Mouse (Mus musculus): ENCODE results near the gene Tle3.
A peak's percentile ranks its signal among the peaks of the same experiment; 100 is the strongest.

Gene Tle3

GRCm38 (mm10) chr9:61360163-61360562 is 12.0 kb upstream of the Tle3 start:
- DNase-seq, result no peak

- no peak for DNase-seq
Observed at GRCm38 (mm10) chr9:61360727-61361631, 11.2 kb upstream of the Tle3 start.

- no peak for DNase-seq
Observed at GRCm38 (mm10) chr9:61363194-61363593, 9.0 kb upstream of the Tle3 start.

GRCm38 (mm10) chr9:61366108-61366507 is 6.1 kb upstream of the Tle3 start:
- DNase-seq, result no peak

- DNase-seq, result no peak
Observed at GRCm38 (mm10) chr9:61367156-61367555, 5.0 kb upstream of the Tle3 start.

- DNase-seq, result no peak
Observed at GRCm38 (mm10) chr9:61367857-61368566, 4.2 kb upstream of the Tle3 start.

GRCm38 (mm10) chr9:61368567-61369240 is 3.5 kb upstream of the Tle3 start:
- DNase-seq, result peak; percentile 37

- DNase-seq, result peak; percentile 51
Observed at GRCm38 (mm10) chr9:61369316-61370273, 2.6 kb upstream of the Tle3 start.

GRCm38 (mm10) chr9:61370454-61370888 is 1.7 kb upstream of the Tle3 start:
- DNase-seq, result peak; percentile 100

- peak; percentile 79 for DNase-seq
Observed at GRCm38 (mm10) chr9:61370889-61371754, 1.0 kb upstream of the Tle3 start.

- no peak for DNase-seq
Observed at GRCm38 (mm10) chr9:61372510-61372975, 377 bp downstream of the Tle3 start.

GRCm38 (mm10) chr9:61372976-61373633 is 939 bp downstream of the Tle3 start:
- peak; percentile 59 for DNase-seq

GRCm38 (mm10) chr9:61373634-61373941 is 1.4 kb downstream of the Tle3 start:
- DNase-seq, result peak; percentile 49

- DNase-seq, result peak; percentile 37
Observed at GRCm38 (mm10) chr9:61373942-61374900, 2.1 kb downstream of the Tle3 start.

- DNase-seq, result no peak
Observed at GRCm38 (mm10) chr9:61375002-61375401, 2.8 kb downstream of the Tle3 start.

GRCm38 (mm10) chr9:61375802-61376561 is 3.8 kb downstream of the Tle3 start:
- no peak for DNase-seq

- no peak for DNase-seq
Observed at GRCm38 (mm10) chr9:61376650-61377049, 4.5 kb downstream of the Tle3 start.

GRCm38 (mm10) chr9:61377706-61378479 is 5.7 kb downstream of the Tle3 start:
- no peak for DNase-seq

Measured in cerebellum, adult 11 months (tissue).